Mouse (Mus musculus): ENCODE measurements around the gene Pnkd. TPM values are rescaled to one million over a fixed set of nuclear protein-coding genes. Genes with fewer than 3 reads are reported as not detected.

The Pnkd gene
- total and polyA plus RNA-seq, 3 experiments, result 27.7 to 186 (median 30.5) TPM

GRCm38 (mm10) chr1:74374980-74375379 is 90.2 kb downstream of the Pnkd start, which contains the start of gene Slc11a1:
Slc11a1 (plus strand) TSS chr1:74375195.
- no peak within 1 kb of the TSS for H3K4me3 ChIP-seq (ENCODE audit: low read depth, low read length)
- DNase-seq (ENCODE audit: low spot score), result no peak
- H3K4me1 ChIP-seq (ENCODE audit: insufficient read depth, low read depth, low read length), result peaks cover 19% of the 10 kb centered on the region
- peaks cover 41% of the 10 kb centered on the region for H3K27me3 ChIP-seq (ENCODE audit: insufficient read depth, low read length)
- H3K36me3 ChIP-seq (replicated peaks), result no peaks in the 10 kb centered on the region
- no peaks in the 10 kb centered on the region for H3K9me3 ChIP-seq (replicated peaks)
- no peak for ATAC-seq (ENCODE audit: extremely low read depth, insufficient number of reproducible peaks, low FRiP score, poor library complexity, severe bottlenecking)
- TF ChIP-seq GATA2 (IDR thresholded peaks at IDR 0.05; ENCODE audit: borderline replicate concordance, low read depth, low read length) (no peak), TAL1 (conservative IDR thresholded peaks at IDR 0.05; ENCODE audit: low read depth, low read length) (no peak), POLR2AphosphoS5 (IDR thresholded peaks at IDR 0.05; ENCODE audit: insufficient replicate concordance, low read depth, low read length) (no peak), CTCF (IDR thresholded peaks at IDR 0.05; ENCODE audit: low read depth, low read length) (no peak)

- ATAC-seq (ENCODE audit: extremely low read depth, insufficient number of reproducible peaks, low FRiP score, poor library complexity, severe bottlenecking) (no peak), DNase-seq (ENCODE audit: low spot score) (no peak)
- TF ChIP-seq TAL1 (conservative IDR thresholded peaks at IDR 0.05; ENCODE audit: low read depth, low read length), result no peak
- no peak for TF ChIP-seq GATA1 (IDR thresholded peaks at IDR 0.05; ENCODE audit: borderline replicate concordance, low read length)
- no peak for TF ChIP-seq GATA2 (IDR thresholded peaks at IDR 0.05; ENCODE audit: borderline replicate concordance, low read depth, low read length)
- TF ChIP-seq CTCF (IDR thresholded peaks at IDR 0.05; ENCODE audit: low read depth, low read length), result no peak
- no peak for TF ChIP-seq POLR2AphosphoS5 (IDR thresholded peaks at IDR 0.05; ENCODE audit: insufficient replicate concordance, low read depth, low read length)
- Histone ChIP-seq H3K4me3 (ENCODE audit: low read depth, low read length) (no peak overlapping the region), H3K36me3 (replicated peaks) (no peaks in the 10 kb centered on the region), H3K9me3 (replicated peaks) (no peaks in the 10 kb centered on the region), H3K4me1 (ENCODE audit: insufficient read depth, low read depth, low read length) (peaks cover 20% of the 10 kb centered on the region), H3K27me3 (ENCODE audit: insufficient read depth, low read length) (peaks cover 39% of the 10 kb centered on the region)
Measured at GRCm38 (mm10) chr1:74375561-74375960, 90.8 kb downstream of the Pnkd start.

- H3K4me3 ChIP-seq (ENCODE audit: low read depth, low read length), result no peak overlapping the region
- ATAC-seq (ENCODE audit: extremely low read depth, insufficient number of reproducible peaks, low FRiP score, poor library complexity, severe bottlenecking) (peak; percentile 8), DNase-seq (ENCODE audit: low spot score) (no peak)
- H3K36me3 ChIP-seq (replicated peaks), result no peaks in the 10 kb centered on the region
- peaks cover 46% of the 10 kb centered on the region for H3K27me3 ChIP-seq (ENCODE audit: insufficient read depth, low read length)
- H3K9me3 ChIP-seq (replicated peaks), result no peaks in the 10 kb centered on the region
- peaks cover 25% of the 10 kb centered on the region for H3K4me1 ChIP-seq (ENCODE audit: insufficient read depth, low read depth, low read length)
- TF ChIP-seq POLR2AphosphoS5 (IDR thresholded peaks at IDR 0.05; ENCODE audit: insufficient replicate concordance, low read depth, low read length) (no peak), GATA2 (IDR thresholded peaks at IDR 0.05; ENCODE audit: borderline replicate concordance, low read depth, low read length) (no peak), CTCF (IDR thresholded peaks at IDR 0.05; ENCODE audit: low read depth, low read length) (no peak)
Measured at GRCm38 (mm10) chr1:74376396-74376795, 91.7 kb downstream of the Pnkd start.

GRCm38 (mm10) chr1:74379058-74379504 is 94.4 kb downstream of the Pnkd start:
- Histone ChIP-seq H3K4me3 (ENCODE audit: low read depth, low read length) (no peak overlapping the region), H3K36me3 (replicated peaks) (no peaks in the 10 kb centered on the region), H3K9me3 (replicated peaks) (no peaks in the 10 kb centered on the region), H3K4me1 (ENCODE audit: insufficient read depth, low read depth, low read length) (peaks cover 37% of the 10 kb centered on the region), H3K27me3 (ENCODE audit: insufficient read depth, low read length) (peaks cover 47% of the 10 kb centered on the region)
- DNase-seq (ENCODE audit: low spot score), result no peak
- no peak for ATAC-seq (ENCODE audit: extremely low read depth, insufficient number of reproducible peaks, low FRiP score, poor library complexity, severe bottlenecking)
- TF ChIP-seq TAL1 (conservative IDR thresholded peaks at IDR 0.05; ENCODE audit: low read depth, low read length), result no peak
- TF ChIP-seq POLR2AphosphoS5 (IDR thresholded peaks at IDR 0.05; ENCODE audit: insufficient replicate concordance, low read depth, low read length), result no peak
- no peak for TF ChIP-seq GATA2 (IDR thresholded peaks at IDR 0.05; ENCODE audit: borderline replicate concordance, low read depth, low read length)
- no peak for TF ChIP-seq GATA1 (IDR thresholded peaks at IDR 0.05; ENCODE audit: borderline replicate concordance, low read length)
- no peak for TF ChIP-seq CTCF (IDR thresholded peaks at IDR 0.05; ENCODE audit: low read depth, low read length)

- TF ChIP-seq GATA1 (IDR thresholded peaks at IDR 0.05; ENCODE audit: borderline replicate concordance, low read length), result no peak
- TF ChIP-seq CTCF (IDR thresholded peaks at IDR 0.05; ENCODE audit: low read depth, low read length), result no peak
- TF ChIP-seq TAL1 (conservative IDR thresholded peaks at IDR 0.05; ENCODE audit: low read depth, low read length), result no peak
- no peak for TF ChIP-seq POLR2AphosphoS5 (IDR thresholded peaks at IDR 0.05; ENCODE audit: insufficient replicate concordance, low read depth, low read length)
- TF ChIP-seq GATA2 (IDR thresholded peaks at IDR 0.05; ENCODE audit: borderline replicate concordance, low read depth, low read length), result no peak
- H3K36me3 ChIP-seq (replicated peaks), result no peaks in the 10 kb centered on the region
- peaks cover 47% of the 10 kb centered on the region for H3K4me1 ChIP-seq (ENCODE audit: insufficient read depth, low read depth, low read length)
- no peak overlapping the region for H3K4me3 ChIP-seq (ENCODE audit: low read depth, low read length)
- no peak for DNase-seq (ENCODE audit: low spot score)
- no peak for ATAC-seq (ENCODE audit: extremely low read depth, insufficient number of reproducible peaks, low FRiP score, poor library complexity, severe bottlenecking)
- H3K9me3 ChIP-seq (replicated peaks), result no peaks in the 10 kb centered on the region
- H3K27me3 ChIP-seq (ENCODE audit: insufficient read depth, low read length), result peaks cover 47% of the 10 kb centered on the region
Measured at GRCm38 (mm10) chr1:74380484-74380883, 95.8 kb downstream of the Pnkd start.

GRCm38 (mm10) chr1:74381588-74382021 is 96.9 kb downstream of the Pnkd start:
- no peak for TF ChIP-seq GATA1 (IDR thresholded peaks at IDR 0.05; ENCODE audit: borderline replicate concordance, low read length)
- TF ChIP-seq GATA2 (IDR thresholded peaks at IDR 0.05; ENCODE audit: borderline replicate concordance, low read depth, low read length), result no peak
- TF ChIP-seq TAL1 (conservative IDR thresholded peaks at IDR 0.05; ENCODE audit: low read depth, low read length), result no peak
- TF ChIP-seq CTCF (IDR thresholded peaks at IDR 0.05; ENCODE audit: low read depth, low read length), result no peak
- no peak for TF ChIP-seq POLR2AphosphoS5 (IDR thresholded peaks at IDR 0.05; ENCODE audit: insufficient replicate concordance, low read depth, low read length)
- Histone ChIP-seq H3K36me3 (replicated peaks) (no peaks in the 10 kb centered on the region), H3K4me3 (ENCODE audit: low read depth, low read length) (no peak overlapping the region), H3K4me1 (ENCODE audit: insufficient read depth, low read depth, low read length) (peaks cover 50% of the 10 kb centered on the region), H3K27me3 (ENCODE audit: insufficient read depth, low read length) (peaks cover 36% of the 10 kb centered on the region), H3K9me3 (replicated peaks) (no peaks in the 10 kb centered on the region)
- DNase-seq (ENCODE audit: low spot score) (no peak), ATAC-seq (ENCODE audit: extremely low read depth, insufficient number of reproducible peaks, low FRiP score, poor library complexity, severe bottlenecking) (no peak)

Measured in G1E (cell line).